Mouse (Mus musculus): ENCODE data around the gene Itpkb. TPM values are rescaled to one million over a fixed set of nuclear protein-coding genes. Genes with fewer than 3 reads are reported as not detected.

Gene Itpkb
- total and polyA plus RNA-seq, 3 experiments, result 3.4 to 9.2 TPM; not detected in 1

DNA sequence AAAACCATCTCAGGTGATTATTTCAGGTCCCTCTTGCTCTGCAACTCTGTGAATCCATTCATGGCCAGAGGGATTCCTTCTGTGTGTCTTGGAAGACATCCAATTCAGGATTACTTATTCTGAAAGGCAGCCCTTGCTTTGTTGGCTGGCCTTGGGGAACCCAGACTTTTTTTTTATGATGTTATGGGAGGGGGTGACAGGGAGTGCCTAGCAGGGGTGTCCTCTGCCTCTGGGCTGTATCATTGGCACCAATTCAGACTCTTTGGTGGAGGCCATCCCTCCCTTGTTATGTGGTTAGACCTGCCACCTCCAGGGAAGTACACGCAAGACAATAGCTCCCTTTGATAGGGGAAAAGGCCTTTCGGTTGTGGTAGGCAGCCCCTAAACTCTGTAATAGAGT lies 22.6 kb upstream of the Itpkb start:
- Histone ChIP-seq H3K27ac (ENCODE audit: control insufficient read depth, low read depth, low read length) (no peak overlapping the region), H3K4me3 (ENCODE audit: control insufficient read depth in 1 of 2, insufficient read depth in 1 of 2, low read depth in 2 of 2, low read length in 2 of 2) (no peak overlapping the region), H3K9ac (ENCODE audit: control insufficient read depth, low read depth, low read length, poor library complexity, severe bottlenecking) (no peak overlapping the region), H3K79me2 (ENCODE audit: control insufficient read depth, insufficient read depth, low read length, poor library complexity) (no peaks in the 10 kb centered on the region), H3K36me3 (ENCODE audit: control insufficient read depth in 1 of 2, insufficient read depth in 2 of 2, low read length in 2 of 2) (peaks cover 0 to 10% of the 10 kb centered on the region in 2 experiments; a peak in 2 of 4 replicates), H3K4me1 (ENCODE audit: control insufficient read depth in 1 of 2, insufficient read depth in 2 of 2, low read length in 2 of 2) (peaks cover 2 to 24% of the 10 kb centered on the region in 2 experiments; a peak in 3 of 4 replicates), H3K27me3 (ENCODE audit: control insufficient read depth in 1 of 2, insufficient read depth in 2 of 2, low read length in 2 of 2) (no peaks in the 10 kb centered on the region; a peak in 1 of 4 replicates), H3K9me3 (replicated peaks; ENCODE audit: insufficient read depth, low read length) (no peaks in the 10 kb centered on the region)
- TF ChIP-seq MYC (IDR thresholded peaks at IDR 0.05; ENCODE audit: low read depth, low read length), result no peak
- no peak for TF ChIP-seq RAD21 (IDR thresholded peaks at IDR 0.05; ENCODE audit: low read depth, low read length)
- TF ChIP-seq MAX (IDR thresholded peaks at IDR 0.05; ENCODE audit: low read length), result no peak
- no peak for TF ChIP-seq HCFC1 (IDR thresholded peaks at IDR 0.05; ENCODE audit: low read depth, low read length)
- no peak for TF ChIP-seq ZMIZ1 (IDR thresholded peaks at IDR 0.05; ENCODE audit: low read depth, low read length)
- no peak for TF ChIP-seq MEF2A (IDR thresholded peaks at IDR 0.05; ENCODE audit: extremely low read depth, insufficient replicate concordance, low read depth, low read length, poor library complexity, severe bottlenecking)
- no peak for TF ChIP-seq USF2 (IDR thresholded peaks at IDR 0.05; ENCODE audit: borderline replicate concordance in 1 of 2, insufficient read depth in 1 of 2, low read depth in 1 of 2, low read length in 2 of 2)
- no peak for TF ChIP-seq JUND (IDR thresholded peaks at IDR 0.05; ENCODE audit: low read depth, low read length)
- TF ChIP-seq CHD1 (IDR thresholded peaks at IDR 0.05; ENCODE audit: low read depth, low read length), result no peak
- no peak for TF ChIP-seq TBP (IDR thresholded peaks at IDR 0.05; ENCODE audit: low read depth, low read length)
- no peak for TF ChIP-seq ELF1 (IDR thresholded peaks at IDR 0.05; ENCODE audit: low read depth, low read length)
- TF ChIP-seq POLR2AphosphoS2 (IDR thresholded peaks at IDR 0.05; ENCODE audit: low read length), result no peak
- no peak for TF ChIP-seq EP300 (IDR thresholded peaks at IDR 0.05; ENCODE audit: low read depth in 1 of 2, low read length in 2 of 2)
- no peak for TF ChIP-seq POLR2AphosphoS5 (IDR thresholded peaks at IDR 0.05; ENCODE audit: borderline replicate concordance, low read depth, low read length)
- no peak for TF ChIP-seq ETS1 (IDR thresholded peaks at IDR 0.05; ENCODE audit: low read depth, low read length)
- TF ChIP-seq TCF12 (IDR thresholded peaks at IDR 0.05; ENCODE audit: low read depth, low read length), result no peak
- no peak for TF ChIP-seq MAZ (IDR thresholded peaks at IDR 0.05; ENCODE audit: low read depth, low read length)
- TF ChIP-seq GATA1 (IDR thresholded peaks at IDR 0.05; ENCODE audit: low read depth, low read length), result no peak
- DNase-seq (ENCODE audit: low read depth, low spot score), result no peak

DNA sequence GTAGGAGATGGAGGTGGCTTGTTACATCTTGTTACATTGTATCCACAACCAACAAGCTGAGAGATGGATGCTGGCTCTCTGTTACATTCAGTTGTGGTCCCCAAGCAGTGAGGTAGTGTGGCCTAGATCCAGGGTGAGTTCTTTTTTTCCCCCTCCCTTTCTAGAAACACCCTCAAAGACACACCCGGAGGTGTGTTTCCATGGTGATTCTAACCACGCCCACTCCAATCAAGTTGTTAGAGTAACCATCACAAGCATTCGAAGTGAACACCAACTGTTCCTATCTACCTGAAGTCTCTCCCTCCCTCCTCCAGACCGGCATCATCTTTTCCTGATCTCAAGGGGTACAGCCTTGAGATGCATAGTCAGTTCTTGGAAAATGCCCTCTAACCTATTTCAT lies 21.4 kb upstream of the Itpkb start:
- no peak for TF ChIP-seq NRF1 (IDR thresholded peaks at IDR 0.05; ENCODE audit: insufficient read depth, low read depth, low read length, poor library complexity, severe bottlenecking)
- no peak overlapping the region for H3K9ac ChIP-seq (ENCODE audit: control insufficient read depth, low read depth, low read length, poor library complexity, severe bottlenecking)
- H3K4me3 ChIP-seq (ENCODE audit: control insufficient read depth in 1 of 2, insufficient read depth in 1 of 2, low read depth in 2 of 2, low read length in 2 of 2), result no peak overlapping the region
- no peak for DNase-seq (ENCODE audit: low read depth, low spot score)
- no peaks in the 10 kb centered on the region for H3K79me2 ChIP-seq (ENCODE audit: control insufficient read depth, insufficient read depth, low read length, poor library complexity)
- peaks cover 2 to 20% of the 10 kb centered on the region in 2 experiments; a peak in 2 of 4 replicates for H3K4me1 ChIP-seq (ENCODE audit: control insufficient read depth in 1 of 2, insufficient read depth in 2 of 2, low read length in 2 of 2)
- H3K36me3 ChIP-seq (ENCODE audit: control insufficient read depth in 1 of 2, insufficient read depth in 2 of 2, low read length in 2 of 2), result peaks cover 0 to 4% of the 10 kb centered on the region in 2 experiments; a peak in 2 of 4 replicates
- no peak overlapping the region for H3K27ac ChIP-seq (ENCODE audit: control insufficient read depth, low read depth, low read length)
- no peaks in the 10 kb centered on the region for H3K9me3 ChIP-seq (replicated peaks; ENCODE audit: insufficient read depth, low read length)
- H3K27me3 ChIP-seq (ENCODE audit: control insufficient read depth in 1 of 2, insufficient read depth in 2 of 2, low read length in 2 of 2), result no peaks in the 10 kb centered on the region; a peak in 1 of 4 replicates

Measured in MEL (cell line).